ENCODE assay signal across 16 mouse cellular contexts in the genomic region with DNA sequence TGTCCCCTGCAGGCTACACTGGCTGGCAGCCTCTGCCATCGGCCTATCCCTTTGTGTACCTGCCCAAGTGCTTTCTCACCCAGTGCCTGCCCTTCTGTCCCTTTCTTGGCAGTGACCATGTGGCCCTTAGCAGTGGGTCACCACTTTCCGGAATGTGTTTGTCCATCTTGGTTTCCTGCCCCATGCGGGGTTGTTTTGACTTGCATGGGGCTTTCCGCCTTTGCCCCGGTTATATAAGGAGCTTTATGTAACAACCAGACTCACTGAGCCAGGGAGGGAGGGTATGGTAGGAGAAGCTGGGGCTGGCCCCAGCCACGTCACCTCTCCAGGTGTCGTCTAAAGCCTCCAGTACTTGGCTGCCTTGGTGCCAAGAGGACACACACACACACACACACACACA. TPM values are rescaled to one million over a fixed set of nuclear protein-coding genes. Genes with fewer than 3 reads are reported as not detected.
DNase-seq lines count a peak whose midpoint lies in the region; ATAC-seq lines count a peak whose summit lies in the region.
"Had no signal": no experiment of that assay in that cellular context is flagged by ENCODE, and none has a peak within 500 bp of the region (broad histone marks: within the 10 kb centered on the region; RNA-seq: fewer than 3 reads in every experiment).

No protein-coding gene starts in this region.

- no peak for ATAC-seq in forebrain, embryonic 11.5 days (replicated peaks; ENCODE audit: low FRiP score)
- ATAC-seq in forebrain, embryonic 13.5 days = no peak
- no peak for ATAC-seq in kidney, embryonic 15.5 days (replicated peaks; ENCODE audit: low FRiP score)
- ATAC-seq: intestine, embryonic 15.5 days; midbrain, embryonic 16.5 days; Patski had no signal

- H3K9me3 ChIP-seq in forebrain, embryonic 11.5 days (ENCODE audit: control insufficient read depth, low read length) = no peaks in the 10 kb centered on the region
- no peaks in the 10 kb centered on the region for H3K9me3 ChIP-seq in forebrain, embryonic 13.5 days (replicated peaks)
- H3K9me3 ChIP-seq in kidney, embryonic 15.5 days (replicated peaks) = no peaks in the 10 kb centered on the region
- H3K9me3 ChIP-seq: heart, embryonic 13.5 days; intestine, embryonic 15.5 days; limb, embryonic 13.5 days; stomach, embryonic 15.5 days had no signal

- WGBS in forebrain, embryonic 11.5 days = 82% methylated on average over 7 of the region's 7 CpGs
- WGBS in forebrain, embryonic 13.5 days = 90% methylated on average over 7 of the region's 7 CpGs
- 86% methylated on average over 7 of the region's 7 CpGs for WGBS in kidney, embryonic 15.5 days

- no peaks in the 10 kb centered on the region for H3K4me1 ChIP-seq in forebrain, embryonic 11.5 days (replicated peaks; ENCODE audit: control insufficient read depth, insufficient read depth, low read length)
- H3K4me1 ChIP-seq in forebrain, embryonic 13.5 days = no peaks in the 10 kb centered on the region
- peaks cover 18% of the 10 kb centered on the region; the same call in 1 of the 2 replicates for H3K4me1 ChIP-seq in kidney, embryonic 15.5 days
- H3K4me1 ChIP-seq: limb, embryonic 13.5 days had no signal

- DNase-seq in forebrain, embryonic 11.5 days (ENCODE audit: low spot score) = peak; percentile 39
- peak; percentile 83 to 94 for DNase-seq in kidney, adult 8-10 months
- DNase-seq in urinary bladder, adult 2 months (ENCODE audit: low spot score) = peak; percentile 21
- DNase-seq in urinary bladder, adult 18-20 months (ENCODE audit: low spot score in 2 of 2) = no peak
- peak; percentile 89 for DNase-seq in lung, postnatal 25 days (ENCODE audit: low spot score)
- DNase-seq in right cerebral cortex, adult 2 months (ENCODE audit: low spot score in 2 of 2) = no peak
- DNase-seq: cerebellum, adult 9-10 months; embryo, embryonic 11 days had no signal

- H3K4me2 ChIP-seq in forebrain, embryonic 11.5 days (ENCODE audit: low read depth, low read length, severe bottlenecking) = no peak overlapping the region
- H3K4me2 ChIP-seq in forebrain, embryonic 13.5 days = no peak overlapping the region
- no peak overlapping the region for H3K4me2 ChIP-seq in kidney, embryonic 15.5 days
- H3K4me2 ChIP-seq: heart, embryonic 13.5 days; intestine, embryonic 15.5 days; limb, embryonic 13.5 days; stomach, embryonic 15.5 days had no signal

- no peak overlapping the region for H3K9ac ChIP-seq in forebrain, embryonic 11.5 days (ENCODE audit: low read length)
- no peak overlapping the region for H3K9ac ChIP-seq in forebrain, embryonic 13.5 days
- no peak overlapping the region for H3K9ac ChIP-seq in kidney, embryonic 15.5 days
- H3K9ac ChIP-seq: heart, embryonic 13.5 days; intestine, embryonic 15.5 days; limb, embryonic 13.5 days; stomach, embryonic 15.5 days had no signal

- no peaks in the 10 kb centered on the region for H3K36me3 ChIP-seq in forebrain, embryonic 11.5 days (ENCODE audit: control insufficient read depth, insufficient read depth, low read length)
- no peaks in the 10 kb centered on the region for H3K36me3 ChIP-seq in forebrain, embryonic 13.5 days (ENCODE audit: poor library complexity, severe bottlenecking)
- no peaks in the 10 kb centered on the region for H3K36me3 ChIP-seq in kidney, embryonic 15.5 days
- H3K36me3 ChIP-seq: heart, embryonic 13.5 days; intestine, embryonic 15.5 days; limb, embryonic 13.5 days; stomach, embryonic 15.5 days had no signal

- H3K4me3 ChIP-seq in forebrain, embryonic 11.5 days (ENCODE audit: low read depth, low read length) = no peak overlapping the region
- H3K4me3 ChIP-seq in forebrain, embryonic 13.5 days = no peak overlapping the region
- no peak overlapping the region for H3K4me3 ChIP-seq in kidney, embryonic 15.5 days (replicated peaks)
- H3K4me3 ChIP-seq: heart, embryonic 13.5 days; intestine, embryonic 15.5 days; limb, embryonic 13.5 days; stomach, embryonic 15.5 days had no signal

- H3K27me3 ChIP-seq in forebrain, embryonic 11.5 days (ENCODE audit: control insufficient read depth, insufficient read depth, low read length) = no peaks in the 10 kb centered on the region
- H3K27me3 ChIP-seq in forebrain, embryonic 13.5 days = no peaks in the 10 kb centered on the region
- no peaks in the 10 kb centered on the region for H3K27me3 ChIP-seq in kidney, embryonic 15.5 days
- H3K27me3 ChIP-seq: heart, embryonic 13.5 days; intestine, embryonic 15.5 days; limb, embryonic 13.5 days; Patski; stomach, embryonic 15.5 days had no signal

- no peak overlapping the region for H3K27ac ChIP-seq in forebrain, embryonic 11.5 days (ENCODE audit: low read depth, low read length)
- no peak overlapping the region for H3K27ac ChIP-seq in forebrain, embryonic 13.5 days
- H3K27ac ChIP-seq in kidney, embryonic 15.5 days = no peak overlapping the region
- H3K27ac ChIP-seq: heart, embryonic 13.5 days; intestine, embryonic 15.5 days; limb, embryonic 13.5 days; stomach, embryonic 15.5 days had no signal

RNA-seq across cellular contexts. Expression of gene Sik1, which starts 48.4 kb away (rescaled TPM):
- 15.6 and 16.7 TPM in 2 replicates for polyA plus RNA-seq in forebrain, embryonic 11.5 days (2014; fragmentation: Nextera tagmentation; extraction: Ambion mirVana)
- 13.5 and 13.8 TPM in 2 replicates for polyA plus RNA-seq in forebrain, embryonic 13.5 days (2015; fragmentation: Nextera tagmentation; extraction: Ambion mirVana)
- 17.5 and 18.5 TPM in 2 replicates for polyA plus RNA-seq in kidney, embryonic 15.5 days (2015; fragmentation: Nextera tagmentation; extraction: Ambion mirVana)
- polyA plus RNA-seq in urinary bladder, adult 2 months (2012; rRNA removed) = 32.3 and 34.9 TPM in 2 replicates

Comparison
In these comparisons a context has a peak if more than half of its experiments do, and no peak if none do; other contexts are left out.
1. DNase-seq: peak in forebrain, embryonic 11.5 days (single experiment), kidney, adult 8-10 months (2 of 2), urinary bladder, adult 2 months (single experiment) and lung, postnatal 25 days (single experiment); none in urinary bladder, adult 18-20 months (0 of 2) and right cerebral cortex, adult 2 months (0 of 2).